Comparison of ENCODE assay signal across 9 mouse cellular contexts in genomic region chr4:83283973-83284767, GRCm38 (mm10). TPM values are rescaled to one million over a fixed set of nuclear protein-coding genes. Genes with fewer than 3 reads are reported as not detected.
DNase-seq lines count a peak whose midpoint lies in the region; ATAC-seq and TF ChIP-seq lines count a peak whose summit lies in the region.
"Had no signal": no experiment of that assay in that cellular context is flagged by ENCODE, and none has a peak within 500 bp of the region (broad histone marks: within the 10 kb centered on the region; RNA-seq: fewer than 3 reads in every experiment).

No protein-coding gene starts in this region.

- no peak for TF ChIP-seq EP300 in heart, adult 2 months (IDR thresholded peaks at IDR 0.05; ENCODE audit: insufficient read depth, low read depth, low read length)

- no peaks in the 10 kb centered on the region for H3K27me3 ChIP-seq in heart, adult 2 months (ENCODE audit: control insufficient read depth, insufficient read depth, low read length)
- H3K27me3 ChIP-seq in embryonic facial prominence, embryonic 12.5 days: no peaks in the 10 kb centered on the region
- H3K27me3 ChIP-seq in hindbrain, postnatal 0 days (ENCODE audit: insufficient read depth, low read length): no peaks in the 10 kb centered on the region
- no peaks in the 10 kb centered on the region for H3K27me3 ChIP-seq in stomach, embryonic 15.5 days (replicated peaks)

- peak overlapping the region; percentile 43 for H3K4me3 ChIP-seq in heart, adult 2 months
- H3K4me3 ChIP-seq in embryonic facial prominence, embryonic 12.5 days: peak overlapping the region; percentile 36
- H3K4me3 ChIP-seq in hindbrain, postnatal 0 days (ENCODE audit: low read length): peak overlapping the region; percentile 56
- H3K4me3 ChIP-seq in stomach, embryonic 15.5 days (replicated peaks): peak overlapping the region; percentile 34
- H3K4me3 ChIP-seq: erythroblast, embryonic 14.5 days had no signal

- H3K9me3 ChIP-seq in embryonic facial prominence, embryonic 12.5 days: no peaks in the 10 kb centered on the region
- H3K9me3 ChIP-seq in hindbrain, postnatal 0 days (ENCODE audit: low read length): no peaks in the 10 kb centered on the region
- no peaks in the 10 kb centered on the region for H3K9me3 ChIP-seq in stomach, embryonic 15.5 days

- WGBS in heart, adult 2 months: 26% methylated on average over 19 of the region's 19 CpGs
- WGBS in embryonic facial prominence, embryonic 12.5 days: 11% methylated on average over 19 of the region's 19 CpGs
- 12% methylated on average over 19 of the region's 19 CpGs for WGBS in hindbrain, postnatal 0 days
- 17% methylated on average over 19 of the region's 19 CpGs for WGBS in stomach, embryonic 15.5 days

- no peaks in the 10 kb centered on the region; the same call in none of the 2 replicates for H3K4me1 ChIP-seq in heart, adult 2 months (ENCODE audit: control insufficient read depth, insufficient read depth, low read length)
- H3K4me1 ChIP-seq in embryonic facial prominence, embryonic 12.5 days: peaks cover 12% of the 10 kb centered on the region
- 0 out of 2 replicates have a peak, but pooled peaks cover 3% of the 10 kb centered on the region for H3K4me1 ChIP-seq in hindbrain, postnatal 0 days (ENCODE audit: insufficient read depth, low read length)
- 0 out of 2 replicates have a peak, but pooled peaks cover 7% of the 10 kb centered on the region for H3K4me1 ChIP-seq in stomach, embryonic 15.5 days

- TF ChIP-seq POLR2A in heart, adult 2 months (IDR thresholded peaks at IDR 0.05; ENCODE audit: insufficient read depth, low read depth, low read length): no peak

- no peak overlapping the region for H3K27ac ChIP-seq in heart, adult 2 months
- H3K27ac ChIP-seq in embryonic facial prominence, embryonic 12.5 days: no peak overlapping the region; the same call in 1 of the 2 replicates
- H3K27ac ChIP-seq in hindbrain, postnatal 0 days: peak overlapping the region; percentile 83
- no peak overlapping the region for H3K27ac ChIP-seq in stomach, embryonic 15.5 days

- no peak for DNase-seq in heart, adult 2 months
- DNase-seq in heart, postnatal 36 days: no peak
- peak; percentile 31 for DNase-seq in ZHBTc4 (ENCODE audit: low read depth, low spot score)
- peak; percentile 78 for DNase-seq in hindbrain, postnatal 0 days (ENCODE audit: low spot score)
- DNase-seq in spleen, postnatal 14 days (ENCODE audit: low spot score in 2 of 2): no peak

- H3K9ac ChIP-seq in heart, adult 2 months (ENCODE audit: low read depth, low read length): no peak overlapping the region
- peak overlapping the region; percentile 43; the same call in 1 of the 2 replicates for H3K9ac ChIP-seq in embryonic facial prominence, embryonic 12.5 days
- H3K9ac ChIP-seq in hindbrain, postnatal 0 days (replicated peaks; ENCODE audit: low read length): peak overlapping the region; percentile 67
- 0 out of 2 replicates have a peak overlapping the region, but pooled peaks have one; percentile 19 for H3K9ac ChIP-seq in stomach, embryonic 15.5 days

- TF ChIP-seq CTCF in heart, adult 2 months (IDR thresholded peaks at IDR 0.05): no peak
- no peak for TF ChIP-seq CTCF in hindbrain, postnatal 0 days (IDR thresholded peaks at IDR 0.05; ENCODE audit: low read depth)

- no peaks in the 10 kb centered on the region for H3K79me2 ChIP-seq in heart, adult 2 months (replicated peaks; ENCODE audit: control insufficient read depth, insufficient read depth, low read length)

- intact Hi-C loops in heart, adult 2 months (cut with DNase I): loop anchor here (5.0 kb wide), 1 partner anchor 33 kb away; no protein-coding TSS in a partner anchor
- intact Hi-C loops in heart, postnatal 36 days (cut with DNase I): no loop called here

- 0 out of 2 replicates have a peak, but pooled peaks have one; percentile 80 for ATAC-seq in embryonic facial prominence, embryonic 12.5 days (ENCODE audit: insufficient number of reproducible peaks, insufficient read depth, low FRiP score, low TSS enrichment)
- peak; percentile 86 for ATAC-seq in hindbrain, postnatal 0 days
- ATAC-seq in megakaryocyte-erythroid progenitor cell, adult 5-6 weeks (replicated peaks; ENCODE audit: low FRiP score, low TSS enrichment, poor library complexity, severe bottlenecking): peak; percentile 61
- ATAC-seq in stomach, embryonic 15.5 days (ENCODE audit: insufficient read depth, low FRiP score, low read depth): no peak; the same call in 1 of the 2 replicates

- H3K4me2 ChIP-seq in embryonic facial prominence, embryonic 12.5 days (replicated peaks): peak overlapping the region; percentile 79
- H3K4me2 ChIP-seq in hindbrain, postnatal 0 days (ENCODE audit: low read depth, low read length): peak overlapping the region; percentile 78
- H3K4me2 ChIP-seq in stomach, embryonic 15.5 days: peak overlapping the region; percentile 69

- H3K36me3 ChIP-seq in heart, adult 2 months (ENCODE audit: control insufficient read depth, insufficient read depth, low read length): no peaks in the 10 kb centered on the region
- no peaks in the 10 kb centered on the region for H3K36me3 ChIP-seq in embryonic facial prominence, embryonic 12.5 days
- no peaks in the 10 kb centered on the region for H3K36me3 ChIP-seq in hindbrain, postnatal 0 days (ENCODE audit: insufficient read depth, low read length)
- H3K36me3 ChIP-seq in stomach, embryonic 15.5 days: no peaks in the 10 kb centered on the region

RNA-seq across cellular contexts. Expression of gene Ttc39b, which starts 39.9 kb away (rescaled TPM):
- 10 to 100 TPM; 16.2 to 21.9 TPM for total RNA-seq in heart, adult 2 months (2021)
- 3.8 and 7.4 TPM in 2 replicates for polyA plus RNA-seq in heart, adult 2 months (2012; rRNA removed)
- total RNA-seq in heart, postnatal 36 days (2021): 10 to 100 TPM; 14.4 to 22.7 TPM
- 2.5 and 5.3 TPM in 2 replicates for polyA plus RNA-seq in embryonic facial prominence, embryonic 12.5 days (2016; fragmentation: Nextera tagmentation; extraction: Ambion mirVana)
- total RNA-seq in hindbrain, postnatal 0 days (2014; rRNA removed): 15.2 and 16.0 TPM in 2 replicates
- polyA plus RNA-seq in hindbrain, postnatal 0 days (2015; fragmentation: Nextera tagmentation; extraction: Ambion mirVana): 8.2 and 8.6 TPM in 2 replicates
- total RNA-seq in megakaryocyte-erythroid progenitor cell, adult 5-6 weeks (2014; fragmentation: Nextera tagmentation): 7.9 and 11.5 TPM in 2 replicates
- total RNA-seq in megakaryocyte-erythroid progenitor cell, adult 5-6 weeks (2017): 8.5 and 20.1 TPM in 2 replicates
- polyA plus RNA-seq in stomach, embryonic 15.5 days (2015; fragmentation: Nextera tagmentation; extraction: Ambion mirVana): 2.2 and 3.3 TPM in 2 replicates

Comparison
In these comparisons a context has a peak if more than half of its experiments do, and no peak if none do; other contexts are left out.
1. DNase-seq: peak in ZHBTc4 (single experiment) and hindbrain, postnatal 0 days (single experiment); none in heart, adult 2 months (0 of 2), heart, postnatal 36 days (0 of 2) and spleen, postnatal 14 days (0 of 2).
2. Peak in every context shown above with its lines, with median percentiles within 50 percentile points of each other: H3K4me3 ChIP-seq and H3K4me2 ChIP-seq.